Mouse (Mus musculus) embryo, embryonic 11 days (tissue): ENCODE results near the gene Gm12166.

ENCODE experiments used
- DNase-seq: peaks from one replicate; pipeline ENCODE4 v3.0.0-alpha.2; 2015

Gene Gm12166

DNA sequence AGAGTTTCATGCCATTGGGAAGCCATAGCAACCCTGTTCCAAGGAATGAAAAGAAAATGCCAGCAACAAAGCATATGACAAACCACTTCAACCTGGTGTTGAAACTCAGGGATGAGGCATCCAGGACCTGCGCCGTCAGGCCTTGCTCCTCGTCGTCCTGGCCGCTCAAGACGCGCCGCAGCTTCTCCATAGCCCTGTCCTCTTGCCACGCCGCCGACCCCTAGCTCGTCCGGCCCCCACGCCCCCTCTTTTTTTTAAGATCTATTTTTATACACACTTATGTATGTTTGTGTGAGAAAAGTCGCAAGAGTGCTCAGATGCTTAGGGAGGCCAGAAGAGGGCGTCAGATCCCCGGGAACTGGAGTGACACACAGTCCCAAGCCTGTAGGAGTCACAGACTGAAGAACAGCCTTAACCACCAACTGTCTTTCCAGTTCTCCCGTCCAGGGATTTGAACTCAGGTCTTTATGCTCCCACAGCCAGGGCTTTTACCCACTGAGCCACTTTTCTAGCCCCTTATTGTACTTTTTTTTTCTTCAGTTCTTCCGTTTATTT is at the start of gene Gm12166:
TSS of gene Gm12166 (minus strand) at position 217 of the 555 bp plus-strand sequence.
- peak; percentile 53 for DNase-seq

DNA sequence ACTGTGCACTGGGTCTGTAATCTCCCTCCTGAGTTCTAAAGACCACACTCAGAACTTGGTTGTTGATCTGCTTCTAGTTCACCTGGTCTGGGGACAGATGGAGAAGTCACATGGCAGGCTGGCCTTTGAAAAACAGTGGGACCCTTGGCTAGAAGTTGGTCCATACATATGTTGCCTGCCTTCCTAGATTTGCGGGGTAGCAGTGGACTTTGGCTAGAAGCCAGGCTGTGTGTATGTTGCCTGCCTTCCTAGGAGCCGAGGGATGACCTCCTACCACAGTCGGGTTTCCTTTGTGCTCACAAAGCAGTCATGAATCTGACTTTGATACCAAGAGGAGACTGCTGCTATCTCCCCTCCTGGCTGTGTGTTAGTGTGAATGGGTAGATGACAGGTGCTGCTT is 44.9 kb upstream of the Gm12166 start:
- DNase-seq: no peak

DNA sequence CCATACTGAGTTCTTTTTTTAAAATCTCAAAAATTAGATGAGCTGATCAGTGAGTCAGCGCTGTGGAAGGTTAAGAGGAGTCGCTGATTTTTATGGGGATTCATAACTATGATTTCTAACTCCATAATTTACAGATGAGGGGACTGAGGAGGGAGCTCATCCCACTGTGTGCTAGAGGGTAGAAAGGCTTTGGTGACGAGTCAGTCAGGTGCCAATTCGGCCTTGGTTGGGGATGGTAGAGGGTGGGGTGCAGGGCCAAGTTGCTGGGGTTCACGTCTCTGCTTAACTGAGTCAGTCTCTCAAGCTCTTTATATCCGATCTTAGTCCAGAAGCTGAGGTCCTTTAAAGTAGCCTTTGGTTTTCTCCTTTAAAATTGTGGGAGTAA is 44.1 kb upstream of the Gm12166 start:
- DNase-seq: no peak

DNA sequence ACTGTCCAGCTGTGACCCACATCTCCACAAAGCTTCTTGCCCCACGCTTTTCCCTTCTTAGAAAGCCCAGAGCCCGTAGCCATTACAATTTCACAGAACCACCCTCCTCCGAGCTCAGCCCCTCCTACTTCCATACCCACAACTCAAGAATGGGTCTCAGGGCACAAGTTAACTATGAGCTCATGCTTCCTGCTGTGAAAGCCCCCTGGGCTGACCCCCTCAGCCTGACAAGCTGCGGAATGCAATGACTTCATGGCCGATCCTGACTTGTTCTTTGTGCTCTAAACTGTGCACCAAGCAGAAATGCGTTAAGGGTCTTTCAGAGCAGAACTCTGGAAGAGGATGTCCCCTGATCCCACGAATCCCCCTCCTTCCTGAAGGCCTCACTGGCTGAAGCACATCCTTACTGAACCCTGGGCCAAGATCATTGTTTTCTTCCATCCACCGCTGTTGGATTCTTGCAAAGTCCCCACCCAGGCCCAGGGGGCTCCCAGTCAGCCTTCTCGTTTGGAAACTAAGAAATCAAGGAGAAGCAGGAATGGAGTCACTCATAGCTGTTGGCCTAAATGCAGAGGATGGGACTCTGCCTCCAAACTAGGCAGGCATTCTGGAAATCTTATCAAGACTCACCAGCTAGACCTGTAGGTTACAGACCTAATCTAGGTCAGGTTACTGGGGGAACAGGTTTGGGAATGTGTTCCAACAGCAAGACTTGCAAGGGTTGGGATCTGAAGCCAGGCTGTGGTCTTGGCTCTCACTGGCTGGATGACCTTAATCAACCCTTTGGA is 43.5 kb upstream of the Gm12166 start:
- DNase-seq: peak; percentile 28

DNA sequence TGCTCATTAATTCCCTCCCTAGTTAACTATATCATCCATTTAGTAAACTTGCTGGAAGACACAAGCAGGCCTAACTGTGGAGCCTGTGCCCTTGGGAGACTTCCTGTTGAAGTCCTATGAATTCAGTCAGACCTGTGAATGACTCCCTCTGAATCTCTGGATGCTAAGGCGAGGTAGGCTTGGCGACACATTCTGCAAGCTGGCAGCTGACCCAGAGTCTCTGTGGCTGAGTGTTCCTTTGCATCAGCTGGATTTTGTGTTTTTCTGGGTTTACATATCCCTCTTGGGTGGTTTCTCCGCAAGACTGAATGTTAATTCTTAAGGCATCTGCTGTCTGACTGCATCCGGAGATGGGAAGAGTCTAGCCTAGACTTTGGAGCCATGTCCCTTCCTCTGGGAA is 40.0 kb upstream of the Gm12166 start:
- no peak for DNase-seq

DNA sequence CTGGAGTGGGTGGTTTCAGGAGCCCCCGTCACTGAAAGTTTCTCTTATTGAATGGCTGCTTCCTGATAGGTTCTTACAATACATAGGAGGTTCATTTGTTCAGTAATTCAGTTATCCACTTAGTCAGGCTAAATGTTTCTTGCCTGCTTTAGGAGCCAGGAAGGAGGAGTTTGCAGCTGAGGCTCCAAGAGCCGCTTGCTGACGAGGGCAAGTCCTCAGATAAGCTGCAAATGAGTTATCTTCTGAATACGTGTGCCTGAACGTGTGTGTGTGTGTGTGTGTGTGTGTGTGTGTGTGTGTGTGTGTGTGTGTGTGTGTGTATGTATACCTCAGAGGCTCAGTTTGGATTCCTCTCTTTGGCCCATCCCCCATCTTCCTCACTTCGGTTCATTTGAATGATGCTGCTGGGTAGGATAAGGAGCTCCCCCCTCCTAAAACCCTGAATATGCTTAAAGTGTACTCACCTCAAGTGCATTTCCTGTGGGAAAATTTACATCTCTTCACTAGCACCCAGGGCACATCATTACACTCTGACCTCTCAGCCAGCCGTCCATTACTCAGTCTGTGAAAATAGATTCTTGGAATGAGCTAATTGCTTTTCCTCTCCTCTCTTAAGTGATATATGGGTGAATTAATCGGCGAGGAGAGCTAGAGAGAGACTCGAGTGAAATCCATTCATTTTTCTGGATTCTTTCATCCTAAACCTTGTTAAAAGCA is 39.0 kb upstream of the Gm12166 start:
- peak; percentile 12 for DNase-seq

DNA sequence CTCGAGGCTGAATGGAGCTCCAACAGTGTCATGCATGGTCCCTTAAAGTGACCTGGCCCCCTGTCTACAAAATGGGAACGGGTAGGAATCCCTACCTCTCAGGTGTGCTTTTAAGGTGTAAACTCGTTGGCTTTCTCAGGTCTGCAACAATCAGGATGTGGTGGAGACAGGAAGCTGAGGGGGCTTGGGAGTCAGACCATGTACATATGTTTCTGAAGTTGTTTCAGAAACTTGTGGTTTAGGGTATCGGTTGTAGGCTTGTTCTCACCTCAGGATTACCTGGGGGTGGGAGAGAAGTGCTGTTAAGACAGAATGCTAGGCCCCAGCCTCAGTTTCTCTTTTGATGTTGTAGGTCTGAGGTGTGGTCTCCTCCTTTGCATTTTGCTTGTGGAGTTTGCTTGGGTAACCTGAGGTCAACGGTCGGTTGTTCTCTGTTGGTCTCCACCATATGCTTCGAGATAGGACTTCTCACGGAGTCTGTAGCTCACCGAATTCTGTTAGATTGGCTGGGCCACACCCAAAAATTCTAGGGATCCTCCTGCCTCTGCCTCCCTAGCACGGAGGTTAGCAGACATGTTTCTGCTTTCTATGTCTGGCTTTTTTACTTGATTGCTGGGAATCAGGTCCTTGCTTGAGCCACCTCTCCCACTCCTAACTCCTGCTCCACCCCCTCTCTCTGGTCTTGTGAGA is 38.1 kb upstream of the Gm12166 start:
- DNase-seq: no peak

DNA sequence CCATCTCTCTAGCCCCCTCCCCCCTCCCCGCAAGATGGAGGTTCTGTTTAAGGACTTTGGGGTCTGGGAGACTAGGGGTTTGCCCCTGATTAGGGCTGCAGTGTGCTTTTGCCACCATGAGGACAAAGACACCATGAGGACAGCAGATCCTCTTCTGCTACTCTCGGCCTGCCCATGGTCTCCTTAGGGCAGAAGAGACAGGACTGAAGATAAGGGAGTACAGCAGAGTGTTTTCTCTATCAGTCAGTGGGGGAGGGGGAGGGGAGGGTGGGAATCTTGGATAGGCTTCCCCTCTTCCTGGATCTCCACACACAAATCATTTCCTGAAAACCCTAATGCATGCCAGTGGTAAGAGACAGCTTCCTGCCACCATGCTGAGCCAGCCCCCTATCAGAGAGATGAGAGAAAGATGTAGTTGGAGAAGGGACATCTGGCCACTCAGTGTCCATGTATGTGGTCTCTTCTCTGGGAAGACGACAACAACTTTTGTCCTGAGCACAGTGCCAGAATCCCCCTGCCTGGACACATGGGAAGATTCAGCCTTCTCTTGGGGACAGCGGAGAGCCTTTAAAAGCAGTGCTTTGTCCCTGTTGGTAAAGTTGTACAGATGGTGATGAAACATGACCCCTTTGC is 37.1 kb upstream of the Gm12166 start:
- DNase-seq: peak; percentile 20

DNA sequence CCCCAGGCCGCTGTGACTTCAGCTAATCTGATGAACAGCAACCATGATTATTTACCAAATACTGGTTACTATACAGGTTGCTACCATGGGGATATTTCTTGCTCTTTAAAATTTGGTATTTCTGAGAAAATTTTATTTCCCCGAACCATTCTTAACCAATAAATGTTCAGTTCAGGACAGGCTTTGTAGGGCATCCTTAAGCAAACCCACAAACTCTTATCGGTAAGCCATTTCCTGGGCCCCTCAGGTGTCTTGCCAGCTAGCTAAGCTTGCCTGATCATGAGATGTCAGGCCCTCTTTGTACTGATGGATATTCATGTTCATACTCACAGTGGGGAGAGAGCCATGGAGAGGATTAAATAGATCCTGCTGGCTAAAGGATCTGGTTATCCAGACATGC is 34.3 kb upstream of the Gm12166 start:
- DNase-seq: no peak

DNA sequence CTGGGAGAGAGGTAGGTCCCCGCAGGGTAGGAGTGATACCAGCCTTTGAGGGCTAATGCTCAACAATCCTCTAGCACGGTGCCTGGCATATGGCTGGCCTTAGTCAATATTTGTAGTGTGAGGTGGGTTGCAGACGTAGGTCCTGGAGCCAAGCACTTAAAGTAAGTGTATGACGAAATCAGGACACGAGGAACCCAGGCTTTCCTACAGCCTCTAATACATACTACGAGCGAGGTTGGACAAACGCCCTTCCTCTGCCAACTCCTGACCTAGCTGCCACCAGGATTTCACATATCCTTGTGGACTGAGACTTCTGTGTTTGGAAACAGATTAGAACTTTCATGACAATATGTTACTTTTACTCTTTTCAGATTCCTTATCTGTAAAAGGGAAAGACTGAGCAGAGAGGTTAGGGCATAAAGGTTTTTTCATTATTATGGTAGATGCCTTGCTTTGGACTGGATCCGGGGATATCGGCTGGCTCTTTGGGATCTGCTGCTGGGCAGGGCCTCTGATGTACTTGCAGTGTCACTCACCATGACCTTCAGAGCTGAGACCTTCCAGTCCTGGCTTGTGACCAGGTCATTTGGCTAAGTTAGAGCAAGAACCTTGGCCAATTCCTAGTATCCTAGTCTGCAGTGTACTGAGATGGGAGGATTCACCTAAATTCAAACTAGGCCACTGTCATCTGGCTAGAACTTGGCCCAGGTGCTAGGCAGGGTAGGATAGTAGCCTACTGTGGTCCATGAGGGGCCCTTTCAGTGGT is 33.5 kb upstream of the Gm12166 start:
- DNase-seq: no peak

DNA sequence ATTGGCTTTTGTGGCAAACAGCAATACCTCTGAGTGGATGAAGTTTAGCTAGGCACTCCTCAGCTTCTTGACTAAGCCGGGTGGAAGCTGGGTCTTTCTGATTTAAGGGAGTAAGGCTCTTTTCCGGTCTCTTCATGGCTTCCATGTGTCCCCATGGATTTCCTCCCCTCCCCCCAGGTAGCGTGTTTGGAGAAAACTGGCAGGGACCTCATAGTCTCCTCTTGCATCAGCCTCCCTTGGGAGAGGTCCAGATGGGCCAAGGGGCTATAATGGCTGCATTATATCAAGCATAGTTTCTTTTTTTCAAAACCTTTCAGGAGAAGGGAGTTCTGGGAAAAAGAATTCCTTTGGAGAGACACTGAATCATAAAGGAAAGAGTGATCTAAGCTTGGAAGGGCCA is 32.4 kb upstream of the Gm12166 start:
- no peak for DNase-seq

DNA sequence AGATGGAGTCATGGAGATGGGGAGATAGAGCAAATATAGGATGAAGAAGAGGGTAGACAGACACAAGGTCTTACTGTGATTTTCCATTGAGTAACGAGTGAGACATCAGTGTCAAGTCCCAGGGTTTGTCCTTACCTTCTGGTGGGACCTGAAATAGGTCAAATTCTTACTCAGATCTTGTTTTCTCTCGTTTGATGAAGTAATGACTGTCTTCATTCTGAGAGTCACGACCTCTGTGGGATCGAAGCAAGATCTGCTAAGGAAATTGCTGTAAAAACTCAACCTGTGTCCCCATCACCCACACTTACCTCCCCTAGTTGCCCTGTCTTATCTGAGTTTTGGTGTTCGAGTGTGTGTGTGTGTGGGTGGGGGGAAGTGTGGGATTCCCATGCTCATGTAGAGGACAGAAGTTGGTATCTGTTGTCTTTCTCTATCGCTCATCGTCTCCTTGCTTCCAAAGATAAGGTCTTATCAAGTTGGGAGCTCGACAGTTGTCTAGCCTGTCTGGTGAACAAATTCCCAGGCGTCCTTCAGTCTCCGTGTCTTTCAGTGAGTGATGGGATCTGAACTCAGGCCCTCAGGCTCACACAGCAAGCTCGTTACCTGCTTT is 31.8 kb upstream of the Gm12166 start:
- no peak for DNase-seq

DNA sequence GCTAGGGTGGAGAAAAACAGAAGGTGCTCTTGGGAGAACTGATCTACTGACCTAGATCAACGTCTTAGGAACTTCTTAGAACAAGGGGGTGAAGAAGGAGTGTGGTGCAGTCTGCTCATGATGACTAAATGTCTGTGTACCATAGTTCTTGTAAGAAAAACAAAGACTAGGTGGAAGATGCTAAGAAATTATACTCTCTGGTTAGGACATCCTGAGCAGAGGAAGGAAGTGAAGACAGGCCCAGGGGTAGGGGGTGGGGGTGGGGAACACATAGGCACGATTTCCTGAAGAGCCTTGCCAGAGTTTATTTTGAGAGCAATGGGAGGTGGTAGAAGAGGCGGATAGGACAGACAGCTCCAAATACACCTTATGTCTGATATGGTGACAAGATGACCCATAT is 31.3 kb upstream of the Gm12166 start:
- no peak for DNase-seq

DNA sequence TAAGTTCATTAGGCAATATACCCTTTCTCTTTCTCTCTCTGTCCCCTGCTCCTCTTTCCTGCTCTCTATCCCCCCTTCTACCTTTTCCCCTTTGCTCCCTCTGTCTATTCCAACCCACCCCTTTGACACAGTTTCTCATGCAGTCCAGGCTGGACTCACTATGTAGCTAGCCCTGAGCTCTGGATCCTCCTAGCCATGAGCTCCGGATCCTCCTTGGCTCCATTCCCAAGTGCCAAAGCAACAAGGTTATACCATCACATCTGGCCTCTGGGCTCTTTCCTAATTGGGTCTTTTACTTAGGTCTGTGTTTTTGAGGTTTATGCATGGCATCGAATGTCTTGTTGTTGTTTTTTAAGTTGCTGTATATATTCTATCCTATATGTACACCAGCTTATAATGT is 29.0 kb upstream of the Gm12166 start:
- no peak for DNase-seq

DNA sequence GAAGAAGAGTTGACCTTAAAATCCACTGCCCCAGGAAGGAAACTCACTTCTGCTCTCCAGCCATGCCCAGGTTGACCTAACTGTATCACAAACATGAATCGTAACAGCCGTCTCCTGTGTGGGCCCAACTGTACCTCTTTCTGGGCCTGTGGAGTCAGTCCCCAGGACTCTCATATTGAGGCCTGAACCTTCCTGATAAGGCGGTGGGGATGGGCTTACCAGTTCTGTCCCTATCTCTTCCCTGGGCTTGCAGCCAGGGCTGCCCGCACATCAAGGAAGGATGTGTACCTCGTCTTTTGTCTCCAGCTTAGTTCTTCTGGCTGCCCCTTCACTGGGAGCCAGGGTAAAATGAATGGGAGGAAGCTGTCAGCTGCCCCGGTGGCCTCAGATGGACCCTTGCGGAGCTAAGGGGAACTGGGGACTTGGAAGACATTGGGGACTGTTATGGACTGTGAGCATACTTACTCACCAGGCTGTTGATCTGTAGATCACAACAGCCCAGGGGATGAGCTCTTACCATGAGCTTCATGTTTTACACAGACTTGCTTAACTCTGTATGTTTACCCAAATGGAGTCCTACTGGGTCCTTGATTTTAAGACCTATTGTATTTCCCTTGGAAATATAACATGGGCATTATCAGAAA is 25.7 kb upstream of the Gm12166 start:
- DNase-seq: no peak

DNA sequence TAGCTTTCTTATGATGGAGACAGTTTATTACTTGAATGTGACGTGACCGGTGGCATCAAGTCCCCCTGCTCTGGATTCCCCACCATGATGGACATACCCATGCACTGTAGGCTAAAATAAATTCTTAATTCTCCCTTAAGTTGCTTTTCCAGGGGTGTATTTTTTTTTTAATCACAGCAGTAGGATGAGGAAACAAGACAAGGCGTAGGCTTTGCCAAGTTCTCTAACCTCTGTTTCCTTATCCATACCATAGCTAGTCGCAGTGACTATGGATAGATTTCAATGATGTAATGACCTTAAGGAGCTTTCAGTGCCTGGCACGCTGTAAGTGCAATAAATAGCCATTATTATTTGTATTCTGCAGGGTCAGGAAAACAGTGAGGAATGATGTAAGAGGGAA is 25.2 kb upstream of the Gm12166 start:
- DNase-seq: no peak

DNA sequence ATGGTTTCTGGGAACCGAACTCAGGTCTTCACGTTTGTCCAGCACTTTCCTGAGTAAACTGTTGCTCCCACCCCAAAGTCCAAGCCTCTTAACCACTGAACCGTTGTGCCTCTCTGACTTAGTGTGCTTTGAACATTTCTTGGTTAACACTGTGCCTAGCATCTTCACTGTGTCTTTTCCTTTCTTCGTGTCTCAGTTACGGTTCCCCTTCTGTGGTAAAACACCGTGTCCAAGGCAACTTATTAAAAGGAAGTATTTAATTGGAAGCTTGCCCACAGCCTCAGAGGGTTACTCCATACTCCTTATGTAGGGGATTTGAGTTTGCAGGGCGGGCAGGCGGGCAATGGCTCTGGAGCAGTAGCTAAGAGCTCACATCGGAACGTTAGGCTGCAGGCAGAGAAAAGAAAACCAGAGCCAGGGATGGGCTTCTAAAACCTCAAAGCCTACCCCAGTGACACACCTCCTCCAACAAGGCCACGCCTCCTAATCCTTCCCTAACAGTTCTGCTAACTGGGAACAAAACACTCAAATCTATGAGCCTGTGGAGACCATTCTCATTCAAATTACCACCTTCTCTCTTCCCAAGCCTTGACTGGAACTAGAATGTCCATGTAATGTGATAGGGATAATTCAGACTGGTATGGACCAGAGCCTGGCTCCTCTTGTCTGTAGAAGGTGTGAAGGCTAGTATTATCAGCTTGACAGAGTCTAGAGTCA is 24.5 kb upstream of the Gm12166 start:
- no peak for DNase-seq

DNA sequence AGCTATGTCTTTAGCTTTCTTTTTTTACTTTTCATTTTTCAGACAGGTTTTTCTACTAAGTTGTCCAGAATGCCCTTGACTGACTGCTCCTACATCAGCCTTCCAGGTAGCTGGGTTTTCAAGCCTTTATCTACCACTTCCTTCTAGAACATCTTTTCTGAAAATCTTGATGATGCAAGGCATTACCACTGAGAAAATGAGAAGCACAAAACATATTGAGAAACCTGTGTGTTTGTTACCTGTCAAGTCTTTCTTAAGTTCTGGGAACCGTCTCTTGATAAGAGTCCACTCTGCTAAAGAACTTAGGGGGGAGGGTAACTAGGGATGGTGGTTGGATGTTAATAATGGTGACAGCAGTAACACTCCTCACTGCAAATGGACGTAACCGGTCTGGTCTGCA is 23.4 kb upstream of the Gm12166 start:
- DNase-seq: no peak

DNA sequence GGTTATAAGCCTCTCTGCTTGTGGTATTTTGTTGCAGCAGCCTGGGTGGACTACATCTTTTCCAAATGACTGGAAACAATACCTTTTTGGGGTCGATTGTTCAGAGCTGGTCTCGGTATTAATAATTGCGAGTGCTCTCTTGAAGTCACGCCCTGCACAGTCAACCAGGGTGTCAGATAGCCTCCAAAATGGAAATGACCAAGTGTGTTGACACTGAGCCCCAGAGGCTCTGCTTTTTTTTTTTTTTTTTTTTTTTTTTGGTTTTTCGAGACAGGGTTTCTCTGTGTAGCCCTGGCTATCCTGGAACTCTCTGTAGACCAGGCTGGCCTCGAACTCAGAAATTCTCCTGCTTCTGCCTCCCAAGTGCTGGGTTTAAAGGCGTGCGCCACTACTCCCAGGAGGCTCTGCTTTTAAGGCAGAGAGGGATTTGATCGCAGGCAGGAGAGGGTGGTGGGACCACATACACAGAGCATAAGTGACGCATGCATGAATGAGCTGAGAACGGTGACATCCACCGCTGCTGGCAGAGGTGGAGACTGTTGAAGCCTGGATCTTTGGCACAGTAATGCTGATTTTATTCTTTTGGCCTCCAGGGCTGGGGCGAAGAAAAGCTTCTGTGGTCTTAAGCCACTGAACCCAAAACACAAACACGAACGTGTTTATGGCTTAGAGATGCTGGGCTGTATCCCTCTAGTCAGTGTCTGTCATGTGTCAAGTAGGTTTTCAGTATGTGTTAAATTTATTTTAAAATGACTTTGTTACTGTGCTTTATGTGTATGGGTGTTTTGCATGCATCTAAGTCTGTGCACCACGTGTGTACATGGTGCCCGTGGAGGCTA is 21.9 kb upstream of the Gm12166 start:
- no peak for DNase-seq
